ENCODE assay signal across 22 mouse cellular contexts in the genomic region with DNA sequence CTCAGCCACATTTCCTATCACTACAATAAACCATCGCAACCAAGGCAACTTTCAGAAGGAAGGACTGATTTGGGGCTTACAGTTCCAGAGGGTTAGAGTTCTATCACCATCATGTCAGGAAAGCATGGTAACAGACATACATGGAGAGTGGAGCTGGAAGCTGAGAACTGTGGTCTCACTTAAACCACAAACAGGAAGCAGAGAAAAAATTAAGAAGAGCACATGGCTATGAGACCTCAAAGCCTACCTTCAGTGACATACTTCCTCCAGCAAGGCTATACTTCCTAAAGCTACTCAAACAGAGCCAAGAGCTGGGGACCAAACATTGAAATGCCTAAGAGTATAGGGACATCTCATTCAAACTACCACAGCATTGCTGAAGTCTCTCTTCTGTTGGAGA. TPM values are rescaled to one million over a fixed set of nuclear protein-coding genes. Genes with fewer than 3 reads are reported as not detected.
"Had no signal": no experiment of that assay in that cellular context is flagged by ENCODE, and none has a peak within 500 bp of the region (broad histone marks: within the 10 kb centered on the region; RNA-seq: fewer than 3 reads in every experiment).

No protein-coding gene starts in this region.

- H3K27me3 ChIP-seq: intestine, embryonic 15.5 days; kidney, embryonic 15.5 days; liver, embryonic 13.5 days; midbrain, embryonic 12.5 days; midbrain, embryonic 15.5 days had no signal

- DNase-seq: kidney, adult 11 months; kidney, adult 8-10 months; kidney, postnatal 14 days; kidney, postnatal 4 days; liver, embryonic 13.5 days; lung, embryonic 14.5 days; thymus, adult 18-20 months; thymus, postnatal 14 days had no signal

- H3K9ac ChIP-seq: intestine, embryonic 15.5 days; kidney, embryonic 15.5 days; liver, embryonic 13.5 days; lung, embryonic 14.5 days; midbrain, embryonic 12.5 days; midbrain, embryonic 15.5 days had no signal

- H3K4me1 ChIP-seq: intestine, embryonic 15.5 days; kidney, embryonic 15.5 days; liver, embryonic 13.5 days; midbrain, embryonic 12.5 days; midbrain, embryonic 15.5 days had no signal

- H3K27ac ChIP-seq: intestine, embryonic 15.5 days; kidney, embryonic 15.5 days; liver, embryonic 13.5 days; midbrain, embryonic 12.5 days; midbrain, embryonic 15.5 days had no signal

- H3K9me3 ChIP-seq: intestine, embryonic 15.5 days; kidney, embryonic 15.5 days; liver, embryonic 13.5 days; midbrain, embryonic 12.5 days; midbrain, embryonic 15.5 days had no signal

- H3K36me3 ChIP-seq: intestine, embryonic 15.5 days; kidney, embryonic 15.5 days; liver, embryonic 13.5 days; midbrain, embryonic 12.5 days; midbrain, embryonic 15.5 days had no signal

- ATAC-seq: intestine, embryonic 15.5 days; lung, postnatal 0 days; midbrain, embryonic 15.5 days had no signal

- H3K4me3 ChIP-seq: intestine, embryonic 15.5 days; kidney, embryonic 15.5 days; liver, embryonic 13.5 days; midbrain, embryonic 12.5 days; midbrain, embryonic 15.5 days had no signal

- H3K4me2 ChIP-seq: intestine, embryonic 15.5 days; kidney, embryonic 15.5 days; liver, embryonic 13.5 days; lung, embryonic 14.5 days; midbrain, embryonic 12.5 days; midbrain, embryonic 15.5 days had no signal

RNA-seq across cellular contexts. Expression of gene Ankrd34c, which starts 20.3 kb away (rescaled TPM):
- total RNA-seq: liver, adult 2 months had no signal
- polyA plus RNA-seq: intestine, embryonic 15.5 days; kidney, embryonic 15.5 days; limb, embryonic 11.5 days; limb, embryonic 14.5 days; liver, adult 2 months; liver, embryonic 13.5 days; liver, embryonic 16.5 days; lung, embryonic 14.5 days; lung, postnatal 0 days; midbrain, embryonic 12.5 days; neural tube, embryonic 11.5 days; small intestine, adult 2 months; spleen, adult 2 months; stomach, embryonic 16.5 days; testis, adult 2 months had no signal
